Mouse (Mus musculus): ENCODE measurements around the gene Gm45808.

DNA sequence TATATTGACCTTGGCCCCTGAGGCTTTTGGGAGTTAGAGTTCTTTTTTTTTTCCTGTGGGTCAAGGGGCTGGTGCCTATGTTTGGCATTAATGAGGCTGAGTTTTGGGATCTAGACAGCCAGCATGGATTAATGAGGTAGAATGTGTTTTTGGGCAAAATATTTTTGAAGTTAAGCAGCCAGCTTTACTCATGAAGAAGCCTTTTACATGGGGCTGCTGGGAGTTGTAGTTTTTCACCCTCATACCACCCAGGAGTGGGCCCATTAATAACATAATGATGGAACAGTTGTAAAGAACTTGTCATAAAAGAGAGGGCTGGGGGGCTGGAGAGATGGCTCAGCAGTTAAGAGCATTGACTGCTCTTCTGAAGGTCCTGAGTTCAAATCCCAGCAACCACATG, 40.0 kb downstream of the Gm45808 start:
- TF ChIP-seq CTCF (IDR thresholded peaks at IDR 0.05; ENCODE audit: extremely low read depth, insufficient read depth, low read length) = no peak
- no peak for TF ChIP-seq POLR2A (IDR thresholded peaks at IDR 0.05; ENCODE audit: extremely low read depth, insufficient read depth, low read length)
